In genomic region chr9:110702848-110703247, GRCm38 (mm10) we compare ENCODE assay signal across 29 mouse cellular contexts. TPM values are rescaled to one million over a fixed set of nuclear protein-coding genes. Genes with fewer than 3 reads are reported as not detected.
DNase-seq lines count a peak whose midpoint lies in the region; ATAC-seq and TF ChIP-seq lines count a peak whose summit lies in the region.
"Had no signal": no experiment of that assay in that cellular context is flagged by ENCODE, and none has a peak within 500 bp of the region (broad histone marks: within the 10 kb centered on the region; RNA-seq: fewer than 3 reads in every experiment).

No protein-coding gene starts in this region.

- TF ChIP-seq CTCF in midbrain, postnatal 0 days (IDR thresholded peaks at IDR 0.05), result no peak

- no peak overlapping the region; the same call in 1 of the 2 replicates for H3K4me2 ChIP-seq in heart, embryonic 14.5 days (ENCODE audit: low read length)
- H3K4me2 ChIP-seq in intestine, embryonic 16.5 days (ENCODE audit: low read depth, low read length), result no peak overlapping the region
- no peak overlapping the region for H3K4me2 ChIP-seq in intestine, embryonic 15.5 days (replicated peaks)
- H3K4me2 ChIP-seq in midbrain, embryonic 14.5 days (ENCODE audit: low read length), result no peak overlapping the region
- no peak overlapping the region for H3K4me2 ChIP-seq in midbrain, postnatal 0 days (ENCODE audit: low read depth, low read length, poor library complexity, severe bottlenecking)
- H3K4me2 ChIP-seq in stomach, embryonic 16.5 days (ENCODE audit: low read depth, low read length), result no peak overlapping the region
- H3K4me2 ChIP-seq: embryonic facial prominence, embryonic 15.5 days; forebrain, embryonic 15.5 days; heart, embryonic 12.5 days; hindbrain, embryonic 13.5 days; limb, embryonic 13.5 days; liver, embryonic 15.5 days; midbrain, embryonic 13.5 days; neural tube, embryonic 13.5 days had no signal

- no peaks in the 10 kb centered on the region for H3K9me3 ChIP-seq in heart, embryonic 14.5 days (ENCODE audit: control insufficient read depth, low read length)
- no peaks in the 10 kb centered on the region for H3K9me3 ChIP-seq in intestine, embryonic 16.5 days (ENCODE audit: control insufficient read depth, low read length)
- H3K9me3 ChIP-seq in intestine, embryonic 15.5 days, result no peaks in the 10 kb centered on the region
- H3K9me3 ChIP-seq in midbrain, embryonic 14.5 days (ENCODE audit: control insufficient read depth, low read length), result no peaks in the 10 kb centered on the region
- no peaks in the 10 kb centered on the region for H3K9me3 ChIP-seq in midbrain, postnatal 0 days (ENCODE audit: low read length)
- H3K9me3 ChIP-seq in stomach, embryonic 16.5 days (replicated peaks; ENCODE audit: control insufficient read depth, low read length), result no peaks in the 10 kb centered on the region
- H3K9me3 ChIP-seq: embryonic facial prominence, embryonic 15.5 days; forebrain, embryonic 15.5 days; G1E; heart, embryonic 12.5 days; hindbrain, embryonic 13.5 days; limb, embryonic 13.5 days; liver, embryonic 15.5 days; midbrain, embryonic 13.5 days; neural tube, embryonic 13.5 days had no signal

- no peak for DNase-seq in heart, postnatal 14 days
- peak; percentile 13 for DNase-seq in midbrain, embryonic 14.5 days
- DNase-seq in midbrain, postnatal 0 days (ENCODE audit: low spot score), result no peak
- DNase-seq in neural tube, embryonic 10.5 days (ENCODE audit: extremely low spot score, low spot score), result no peak
- DNase-seq: adrenal gland, postnatal 25 days; B cell, adult 2 months; cerebellum, adult 11 months; cerebellum, adult 9-11 months; kidney, adult 9 months; kidney, postnatal 14 days had no signal

- H3K36me3 ChIP-seq in heart, embryonic 14.5 days (ENCODE audit: control insufficient read depth, insufficient read depth, low read length), result peaks cover 11% of the 10 kb centered on the region
- peaks cover 3% of the 10 kb centered on the region; the same call in 1 of the 2 replicates for H3K36me3 ChIP-seq in intestine, embryonic 16.5 days (ENCODE audit: control insufficient read depth, insufficient read depth, low read length)
- H3K36me3 ChIP-seq in intestine, embryonic 15.5 days, result peaks cover 4% of the 10 kb centered on the region; the same call in 1 of the 2 replicates
- H3K36me3 ChIP-seq in midbrain, embryonic 14.5 days (ENCODE audit: control insufficient read depth, insufficient read depth, low read length), result peaks cover 4% of the 10 kb centered on the region; the same call in 1 of the 2 replicates
- 0 out of 2 replicates have a peak, but pooled peaks cover 13% of the 10 kb centered on the region for H3K36me3 ChIP-seq in midbrain, postnatal 0 days (ENCODE audit: insufficient read depth, low read length)
- no peaks in the 10 kb centered on the region for H3K36me3 ChIP-seq in stomach, embryonic 16.5 days (ENCODE audit: control insufficient read depth, insufficient read depth, low read length)
- H3K36me3 ChIP-seq: embryonic facial prominence, embryonic 15.5 days had no signal

- H3K9ac ChIP-seq in heart, embryonic 14.5 days (ENCODE audit: low read length), result no peak overlapping the region
- peak overlapping the region; percentile 15; the same call in 1 of the 2 replicates for H3K9ac ChIP-seq in intestine, embryonic 16.5 days (ENCODE audit: low read depth, low read length)
- no peak overlapping the region for H3K9ac ChIP-seq in intestine, embryonic 15.5 days
- no peak overlapping the region for H3K9ac ChIP-seq in midbrain, embryonic 14.5 days (replicated peaks; ENCODE audit: low read length)
- no peak overlapping the region for H3K9ac ChIP-seq in midbrain, postnatal 0 days (replicated peaks; ENCODE audit: low read length, poor library complexity, severe bottlenecking)
- H3K9ac ChIP-seq in stomach, embryonic 16.5 days (ENCODE audit: low read length), result 0 out of 2 replicates have a peak overlapping the region, but pooled peaks have one; percentile 10
- H3K9ac ChIP-seq: embryonic facial prominence, embryonic 15.5 days; forebrain, embryonic 15.5 days; heart, embryonic 12.5 days; hindbrain, embryonic 13.5 days; limb, embryonic 13.5 days; liver, embryonic 15.5 days; midbrain, embryonic 13.5 days; neural tube, embryonic 13.5 days had no signal

- no peaks in the 10 kb centered on the region for H3K27me3 ChIP-seq in heart, embryonic 14.5 days (ENCODE audit: control insufficient read depth, insufficient read depth, low read length)
- no peaks in the 10 kb centered on the region for H3K27me3 ChIP-seq in intestine, embryonic 16.5 days (replicated peaks; ENCODE audit: control insufficient read depth, insufficient read depth, low read length)
- no peaks in the 10 kb centered on the region for H3K27me3 ChIP-seq in intestine, embryonic 15.5 days (replicated peaks)
- no peaks in the 10 kb centered on the region for H3K27me3 ChIP-seq in midbrain, embryonic 14.5 days (ENCODE audit: control insufficient read depth, insufficient read depth, low read length)
- no peaks in the 10 kb centered on the region for H3K27me3 ChIP-seq in midbrain, postnatal 0 days (ENCODE audit: insufficient read depth, low read length)
- no peaks in the 10 kb centered on the region for H3K27me3 ChIP-seq in stomach, embryonic 16.5 days (ENCODE audit: control insufficient read depth, insufficient read depth, low read length)
- H3K27me3 ChIP-seq: CH12.LX; embryonic facial prominence, embryonic 15.5 days; forebrain, embryonic 15.5 days; heart, embryonic 12.5 days; hindbrain, embryonic 13.5 days; limb, embryonic 13.5 days; liver, embryonic 15.5 days; midbrain, embryonic 13.5 days; neural tube, embryonic 13.5 days; Patski had no signal

- ATAC-seq in heart, embryonic 14.5 days (ENCODE audit: insufficient number of reproducible peaks, insufficient read depth, low FRiP score, low read depth), result no peak
- ATAC-seq in intestine, embryonic 16.5 days, result no peak
- ATAC-seq in intestine, embryonic 15.5 days, result no peak
- no peak for ATAC-seq in midbrain, embryonic 14.5 days (ENCODE audit: low FRiP score, low TSS enrichment)
- no peak for ATAC-seq in midbrain, postnatal 0 days (ENCODE audit: low FRiP score)
- peak; percentile 37; the same call in 1 of the 2 replicates for ATAC-seq in stomach, embryonic 16.5 days (ENCODE audit: insufficient read depth, low FRiP score)
- ATAC-seq: forebrain, embryonic 15.5 days; midbrain, embryonic 13.5 days; Patski had no signal

- peaks cover 8 to 17% of the 10 kb centered on the region in 2 experiments; a peak in 3 of 4 replicates for H3K4me1 ChIP-seq in heart, embryonic 14.5 days (ENCODE audit: control insufficient read depth in 2 of 2, insufficient read depth in 2 of 2, low read length in 2 of 2)
- H3K4me1 ChIP-seq in intestine, embryonic 16.5 days (ENCODE audit: control insufficient read depth, insufficient read depth, low read length), result peaks cover 31% of the 10 kb centered on the region
- peaks cover 19% of the 10 kb centered on the region for H3K4me1 ChIP-seq in intestine, embryonic 15.5 days (replicated peaks)
- H3K4me1 ChIP-seq in midbrain, embryonic 14.5 days (ENCODE audit: control insufficient read depth, insufficient read depth, low read length), result no peaks in the 10 kb centered on the region
- no peaks in the 10 kb centered on the region for H3K4me1 ChIP-seq in midbrain, postnatal 0 days (ENCODE audit: insufficient read depth, low read length)
- peaks cover 13% of the 10 kb centered on the region; the same call in 1 of the 2 replicates for H3K4me1 ChIP-seq in stomach, embryonic 16.5 days (ENCODE audit: control insufficient read depth, insufficient read depth, low read length)
- H3K4me1 ChIP-seq: embryonic facial prominence, embryonic 15.5 days; forebrain, embryonic 15.5 days; limb, embryonic 13.5 days; midbrain, embryonic 13.5 days had no signal

- H3K27ac ChIP-seq in heart, embryonic 14.5 days (replicated peaks in 1 of 2; ENCODE audit: control insufficient read depth in 1 of 2, insufficient read depth in 1 of 2, low read depth in 2 of 2, low read length in 2 of 2), result peak overlapping the region; percentile 36 to 71
- H3K27ac ChIP-seq in intestine, embryonic 16.5 days (ENCODE audit: low read length), result peak overlapping the region; percentile 47; the same call in 1 of the 2 replicates
- no peak overlapping the region for H3K27ac ChIP-seq in intestine, embryonic 15.5 days
- H3K27ac ChIP-seq in midbrain, embryonic 14.5 days (replicated peaks; ENCODE audit: low read depth, low read length), result no peak overlapping the region
- H3K27ac ChIP-seq in midbrain, postnatal 0 days (ENCODE audit: low read depth, low read length), result no peak overlapping the region
- peak overlapping the region; percentile 69 for H3K27ac ChIP-seq in stomach, embryonic 16.5 days (ENCODE audit: low read length)
- H3K27ac ChIP-seq: embryonic facial prominence, embryonic 15.5 days; forebrain, embryonic 15.5 days; hindbrain, embryonic 13.5 days; limb, embryonic 13.5 days; liver, embryonic 15.5 days; midbrain, embryonic 13.5 days; neural tube, embryonic 13.5 days had no signal

- no peak overlapping the region for H3K4me3 ChIP-seq in heart, embryonic 14.5 days (ENCODE audit: control insufficient read depth in 1 of 2, insufficient read depth in 1 of 2, low read depth in 1 of 2, low read length in 2 of 2)
- H3K4me3 ChIP-seq in intestine, embryonic 16.5 days (ENCODE audit: low read length), result no peak overlapping the region
- H3K4me3 ChIP-seq in intestine, embryonic 15.5 days (replicated peaks), result no peak overlapping the region
- no peak overlapping the region for H3K4me3 ChIP-seq in midbrain, embryonic 14.5 days (replicated peaks; ENCODE audit: low read depth, low read length)
- no peak overlapping the region for H3K4me3 ChIP-seq in midbrain, postnatal 0 days (ENCODE audit: low read depth, low read length)
- no peak overlapping the region for H3K4me3 ChIP-seq in stomach, embryonic 16.5 days (replicated peaks; ENCODE audit: low read length)
- H3K4me3 ChIP-seq: embryonic facial prominence, embryonic 15.5 days; forebrain, embryonic 15.5 days; heart, embryonic 12.5 days; hindbrain, embryonic 13.5 days; limb, embryonic 13.5 days; liver, embryonic 15.5 days; midbrain, embryonic 13.5 days; neural tube, embryonic 13.5 days had no signal

- WGBS in heart, embryonic 14.5 days, result 27% methylated on average over 1 of the region's 1 CpGs
- WGBS in intestine, embryonic 16.5 days, result 64% methylated on average over 1 of the region's 1 CpGs
- WGBS in intestine, embryonic 15.5 days, result 82% methylated on average over 1 of the region's 1 CpGs
- WGBS in midbrain, embryonic 14.5 days, result 89% methylated on average over 1 of the region's 1 CpGs
- 76% methylated on average over 1 of the region's 1 CpGs for WGBS in midbrain, postnatal 0 days
- 70% methylated on average over 1 of the region's 1 CpGs for WGBS in stomach, embryonic 16.5 days

- intact Hi-C loops in heart, postnatal 14 days (cut with DNase I), result no loop called here

RNA-seq across cellular contexts. Expression of gene Myl3, which starts 38.8 kb away (rescaled TPM):
- polyA plus RNA-seq in heart, embryonic 14.5 days (2014; fragmentation: Nextera tagmentation; extraction: Ambion mirVana), result 4,569 and 4,875 TPM in 2 replicates
- total RNA-seq in heart, postnatal 14 days (2021), result over 10,000 TPM; 11,266 to 12,112 TPM
- 0.67 and 0.71 TPM in 2 replicates for polyA plus RNA-seq in intestine, embryonic 16.5 days (2015; fragmentation: Nextera tagmentation; extraction: Ambion mirVana)
- polyA plus RNA-seq in intestine, embryonic 15.5 days (2015; fragmentation: Nextera tagmentation; extraction: Ambion mirVana), result 0.53 and 0.58 TPM in 2 replicates
- polyA plus RNA-seq in midbrain, embryonic 14.5 days (2014; fragmentation: Nextera tagmentation; extraction: Ambion mirVana), result 0.25 TPM in 1 of 2 replicates, not detected in the other
- total RNA-seq in midbrain, postnatal 0 days (2014; rRNA removed), result 0.66 TPM in 1 of 2 replicates, not detected in the other
- polyA plus RNA-seq in midbrain, postnatal 0 days (2015; fragmentation: Nextera tagmentation; extraction: Ambion mirVana), result 0.29 TPM in 1 of 2 replicates, not detected in the other
- polyA plus RNA-seq in stomach, embryonic 16.5 days (2015; fragmentation: Nextera tagmentation; extraction: Ambion mirVana), result 0.59 and 12.9 TPM in 2 replicates
- total RNA-seq: adrenal gland, postnatal 25 days; CH12.LX; common myeloid progenitor, adult 5-6 weeks; G1E; layer of hippocampus, adult 18-20 months; megakaryocyte, adult 5-6 weeks had no signal
- polyA plus RNA-seq: G1E; midbrain, embryonic 13.5 days; urinary bladder, adult 2 months had no signal

RNA-seq across cellular contexts. Expression of gene Pth1r, which starts 44.1 kb away (rescaled TPM):
- 22.2 and 23.9 TPM in 2 replicates for polyA plus RNA-seq in heart, embryonic 14.5 days (2014; fragmentation: Nextera tagmentation; extraction: Ambion mirVana)
- total RNA-seq in heart, postnatal 14 days (2021), result 1 to 10 TPM; 9.1 TPM
- 15.4 and 16.4 TPM in 2 replicates for polyA plus RNA-seq in intestine, embryonic 16.5 days (2015; fragmentation: Nextera tagmentation; extraction: Ambion mirVana)
- polyA plus RNA-seq in intestine, embryonic 15.5 days (2015; fragmentation: Nextera tagmentation; extraction: Ambion mirVana), result 21.6 and 23.6 TPM in 2 replicates
- 5.8 and 9.3 TPM in 2 replicates for polyA plus RNA-seq in midbrain, embryonic 14.5 days (2014; fragmentation: Nextera tagmentation; extraction: Ambion mirVana)
- total RNA-seq in midbrain, postnatal 0 days (2014; rRNA removed), result 14.6 and 20.8 TPM in 2 replicates
- polyA plus RNA-seq in midbrain, postnatal 0 days (2015; fragmentation: Nextera tagmentation; extraction: Ambion mirVana), result 7.9 and 8.3 TPM in 2 replicates
- polyA plus RNA-seq in stomach, embryonic 16.5 days (2015; fragmentation: Nextera tagmentation; extraction: Ambion mirVana), result 17.5 and 17.9 TPM in 2 replicates
- total RNA-seq: G1E; megakaryocyte, adult 5-6 weeks had no signal

RNA-seq across cellular contexts. Expression of gene Ccdc12, which starts 46.5 kb away (rescaled TPM):
- polyA plus RNA-seq in heart, embryonic 14.5 days (2014; fragmentation: Nextera tagmentation; extraction: Ambion mirVana), result 146 and 147 TPM in 2 replicates
- 10 to 100 TPM; 65.4 to 68.1 TPM for total RNA-seq in heart, postnatal 14 days (2021)
- 168 and 188 TPM in 2 replicates for polyA plus RNA-seq in intestine, embryonic 16.5 days (2015; fragmentation: Nextera tagmentation; extraction: Ambion mirVana)
- polyA plus RNA-seq in intestine, embryonic 15.5 days (2015; fragmentation: Nextera tagmentation; extraction: Ambion mirVana), result 162 and 166 TPM in 2 replicates
- polyA plus RNA-seq in midbrain, embryonic 14.5 days (2014; fragmentation: Nextera tagmentation; extraction: Ambion mirVana), result 106 and 122 TPM in 2 replicates
- 25.0 and 51.6 TPM in 2 replicates for total RNA-seq in midbrain, postnatal 0 days (2014; rRNA removed)
- polyA plus RNA-seq in midbrain, postnatal 0 days (2015; fragmentation: Nextera tagmentation; extraction: Ambion mirVana), result 102 and 106 TPM in 2 replicates
- 148 and 153 TPM in 2 replicates for polyA plus RNA-seq in stomach, embryonic 16.5 days (2015; fragmentation: Nextera tagmentation; extraction: Ambion mirVana)

RNA-seq across cellular contexts. Expression of gene Nbeal2, which starts 48.9 kb away (rescaled TPM):
- polyA plus RNA-seq in heart, embryonic 14.5 days (2014; fragmentation: Nextera tagmentation; extraction: Ambion mirVana), result 2.4 and 2.7 TPM in 2 replicates
- 10 to 100 TPM; 10.4 to 12.0 TPM for total RNA-seq in heart, postnatal 14 days (2021)
- 4.0 and 4.2 TPM in 2 replicates for polyA plus RNA-seq in intestine, embryonic 16.5 days (2015; fragmentation: Nextera tagmentation; extraction: Ambion mirVana)
- polyA plus RNA-seq in intestine, embryonic 15.5 days (2015; fragmentation: Nextera tagmentation; extraction: Ambion mirVana), result 3.6 and 4.9 TPM in 2 replicates
- 3.6 and 5.3 TPM in 2 replicates for polyA plus RNA-seq in midbrain, embryonic 14.5 days (2014; fragmentation: Nextera tagmentation; extraction: Ambion mirVana)
- 9.3 and 11.5 TPM in 2 replicates for total RNA-seq in midbrain, postnatal 0 days (2014; rRNA removed)
- 3.9 and 4.0 TPM in 2 replicates for polyA plus RNA-seq in midbrain, postnatal 0 days (2015; fragmentation: Nextera tagmentation; extraction: Ambion mirVana)
- polyA plus RNA-seq in stomach, embryonic 16.5 days (2015; fragmentation: Nextera tagmentation; extraction: Ambion mirVana), result 10.9 and 12.1 TPM in 2 replicates

Comparison
In these comparisons a context has a peak if more than half of its experiments do, and no peak if none do; other contexts are left out.
1. H3K27ac ChIP-seq: peak in heart, embryonic 14.5 days (2 of 2), intestine, embryonic 16.5 days (single experiment) and stomach, embryonic 16.5 days (single experiment); none in intestine, embryonic 15.5 days (single experiment), midbrain, embryonic 14.5 days (single experiment) and midbrain, postnatal 0 days (single experiment).
2. H3K9ac ChIP-seq: peak in intestine, embryonic 16.5 days (single experiment) and stomach, embryonic 16.5 days (single experiment); none in heart, embryonic 14.5 days (single experiment), intestine, embryonic 15.5 days (single experiment), midbrain, embryonic 14.5 days (single experiment) and midbrain, postnatal 0 days (single experiment).
3. RNA of gene Myl3, which starts 38.8 kb away (polyA plus RNA-seq): 4,569 to 4,875 TPM in heart, embryonic 14.5 days; 0.59 to 12.9 TPM in stomach, embryonic 16.5 days, 0.67 to 0.71 TPM in intestine, embryonic 16.5 days, 0.53 to 0.58 TPM in intestine, embryonic 15.5 days, 0.25 TPM in midbrain, embryonic 14.5 days and 0.29 TPM in midbrain, postnatal 0 days; every median in the first group is over 100 times any median in the second.